Mouse (Mus musculus): Measurements from ENCODE around the gene Emc1.

Gene Emc1

DNA sequence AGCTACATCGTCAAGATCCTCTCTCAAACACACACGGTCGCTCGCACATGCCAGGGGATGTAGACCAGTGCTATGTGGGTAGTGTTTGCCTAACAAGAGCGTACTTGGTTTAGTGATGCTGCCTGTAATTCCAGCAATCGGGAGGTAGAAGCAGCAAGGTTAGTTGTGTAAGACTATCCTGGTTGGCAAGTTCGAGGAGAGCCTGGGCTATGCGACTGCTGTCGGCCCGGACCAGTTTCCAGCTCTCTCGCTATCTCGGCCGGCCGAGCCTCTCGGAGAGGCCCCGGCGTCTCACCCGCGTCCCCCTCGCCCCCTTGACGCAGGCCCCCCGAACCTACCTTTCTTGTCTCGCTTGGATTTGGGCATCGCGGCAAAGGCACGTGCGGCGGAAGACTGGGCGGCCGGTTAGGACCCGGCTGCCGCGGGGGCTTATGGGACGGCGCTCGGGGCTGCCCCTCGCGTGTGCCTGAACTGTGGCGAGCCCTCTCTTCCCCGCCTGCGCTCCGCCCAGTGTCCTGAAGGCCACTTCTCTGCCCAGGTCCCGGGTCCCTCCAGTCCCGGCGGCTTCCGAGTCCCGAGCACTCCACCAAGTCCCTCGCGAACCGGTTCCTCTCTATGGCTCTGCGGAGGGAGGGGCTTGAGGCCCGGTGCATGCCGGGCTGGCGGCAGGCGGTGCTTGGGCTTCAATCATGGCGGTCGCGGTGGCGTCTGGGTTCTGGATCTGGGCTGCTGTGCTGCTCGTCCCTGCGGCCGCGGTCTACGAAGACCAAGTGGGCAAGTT lies at the start of gene Emc1, which contains the start of the genes Mrto4 and Ubr4:
TSS of gene Emc1 (plus strand) at position 657 of the 781 bp plus-strand sequence.
TSS of gene Mrto4 (minus strand) at position 646 of the 781 bp plus-strand sequence.
TSS of gene Ubr4 (plus strand) at position 679 of the 781 bp plus-strand sequence.
- DNase-seq (ENCODE audit: low read depth), result peak; percentile 91

DNA sequence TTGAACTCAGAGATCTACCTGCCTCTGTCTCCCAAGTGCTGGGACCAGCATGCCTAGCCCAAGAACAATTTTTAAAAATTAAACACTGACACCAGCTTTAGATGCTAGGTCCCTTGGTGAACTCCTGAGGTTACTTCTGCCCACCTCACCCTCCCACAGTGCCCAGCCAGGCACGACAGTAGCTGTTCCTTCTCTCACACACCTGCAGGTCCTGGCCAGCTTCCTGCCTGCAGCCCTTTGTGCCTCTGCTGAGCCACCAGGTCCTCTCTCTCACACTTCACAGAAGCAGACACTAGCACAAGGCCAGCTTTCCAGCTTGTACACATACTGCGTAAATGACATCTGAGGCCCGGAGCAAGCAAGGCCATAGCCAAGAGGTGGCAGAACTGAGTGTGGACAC lies 46.9 kb upstream of the Emc1 start:
- DNase-seq (ENCODE audit: low read depth), result no peak

DNA sequence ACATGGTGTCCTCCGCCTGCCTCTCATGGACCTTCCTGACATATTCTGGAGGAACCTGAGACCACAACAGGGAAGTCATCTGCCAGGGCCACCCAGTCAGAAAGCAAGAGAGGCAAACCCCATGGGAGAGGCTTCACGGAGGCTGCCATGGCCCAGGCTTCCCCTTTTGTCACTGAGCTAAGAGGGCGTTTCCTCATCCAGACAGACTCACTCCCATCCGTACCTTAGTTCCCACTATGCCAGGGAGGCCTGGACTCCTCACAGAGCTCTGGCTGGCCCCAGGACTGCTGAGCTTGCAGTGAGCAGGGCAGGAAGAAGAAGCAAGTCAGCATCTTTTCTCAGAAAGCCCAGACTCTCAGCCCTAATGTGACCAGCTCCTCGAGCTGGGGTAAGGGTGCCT lies 44.5 kb upstream of the Emc1 start:
- DNase-seq (ENCODE audit: low read depth), result no peak

DNA sequence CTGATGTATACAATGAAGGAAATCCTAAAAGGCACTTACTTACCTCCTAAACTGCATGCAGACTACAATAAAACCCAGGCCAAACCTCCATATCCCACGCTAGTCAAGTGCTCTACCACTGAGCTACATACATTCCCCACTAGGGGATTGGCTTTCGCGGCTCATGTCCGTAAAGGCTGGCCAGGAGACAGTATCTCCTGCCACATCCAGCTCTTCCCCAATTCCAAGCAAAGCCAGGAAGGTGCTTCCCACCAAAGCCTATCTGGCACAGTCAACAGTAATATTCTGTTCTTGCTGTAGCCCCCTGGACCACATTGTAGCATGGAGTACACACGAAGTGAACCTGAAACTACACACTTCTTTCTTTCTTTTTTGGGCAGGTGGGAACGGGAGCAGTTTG lies 42.7 kb upstream of the Emc1 start:
- peak; percentile 44 for DNase-seq (ENCODE audit: low read depth)

DNA sequence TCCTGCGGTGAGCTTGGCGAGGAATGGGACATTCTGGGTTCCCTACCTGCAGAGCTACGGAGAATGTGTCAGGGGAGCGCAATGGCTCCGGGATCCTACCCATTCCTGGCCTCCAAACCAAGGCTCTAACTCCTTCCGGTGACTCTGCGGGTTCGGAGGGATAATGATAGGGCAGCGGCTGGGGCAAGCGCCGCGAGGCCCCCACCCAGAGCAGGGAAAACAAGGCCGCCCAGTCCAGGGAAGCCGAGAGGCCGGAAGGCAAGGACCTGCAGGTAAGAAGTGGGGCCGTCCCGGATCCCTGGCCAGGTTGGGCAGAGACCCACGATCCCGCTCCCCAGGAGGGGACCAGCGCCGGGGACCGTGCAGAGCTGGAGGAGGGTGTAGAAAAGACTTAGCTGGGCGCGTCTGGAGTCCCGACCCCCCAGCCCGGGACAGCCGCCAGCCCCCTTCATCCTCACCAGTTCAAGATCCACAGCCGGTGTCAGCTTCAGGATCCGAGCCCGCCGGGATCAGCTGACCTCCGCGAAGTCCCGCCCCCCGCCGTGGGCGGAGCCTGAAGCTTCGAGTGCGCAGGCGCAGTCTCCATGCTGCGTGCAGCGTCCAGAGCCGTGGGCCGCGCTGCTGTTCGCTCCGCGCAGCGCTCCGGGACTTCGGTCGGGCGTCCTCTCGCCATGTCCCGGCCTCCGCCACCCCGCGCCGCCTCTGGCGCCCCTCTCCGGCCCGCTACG lies 42.1 kb upstream of the Emc1 start, which contains the start of the genes Pqlc2 and Akr7a5:
TSS of gene Pqlc2 (minus strand) at position 538 of the 728 bp plus-strand sequence.
TSS of gene Akr7a5 (plus strand) at position 574 of the 728 bp plus-strand sequence.
- DNase-seq (ENCODE audit: low read depth), result peak; percentile 96

DNA sequence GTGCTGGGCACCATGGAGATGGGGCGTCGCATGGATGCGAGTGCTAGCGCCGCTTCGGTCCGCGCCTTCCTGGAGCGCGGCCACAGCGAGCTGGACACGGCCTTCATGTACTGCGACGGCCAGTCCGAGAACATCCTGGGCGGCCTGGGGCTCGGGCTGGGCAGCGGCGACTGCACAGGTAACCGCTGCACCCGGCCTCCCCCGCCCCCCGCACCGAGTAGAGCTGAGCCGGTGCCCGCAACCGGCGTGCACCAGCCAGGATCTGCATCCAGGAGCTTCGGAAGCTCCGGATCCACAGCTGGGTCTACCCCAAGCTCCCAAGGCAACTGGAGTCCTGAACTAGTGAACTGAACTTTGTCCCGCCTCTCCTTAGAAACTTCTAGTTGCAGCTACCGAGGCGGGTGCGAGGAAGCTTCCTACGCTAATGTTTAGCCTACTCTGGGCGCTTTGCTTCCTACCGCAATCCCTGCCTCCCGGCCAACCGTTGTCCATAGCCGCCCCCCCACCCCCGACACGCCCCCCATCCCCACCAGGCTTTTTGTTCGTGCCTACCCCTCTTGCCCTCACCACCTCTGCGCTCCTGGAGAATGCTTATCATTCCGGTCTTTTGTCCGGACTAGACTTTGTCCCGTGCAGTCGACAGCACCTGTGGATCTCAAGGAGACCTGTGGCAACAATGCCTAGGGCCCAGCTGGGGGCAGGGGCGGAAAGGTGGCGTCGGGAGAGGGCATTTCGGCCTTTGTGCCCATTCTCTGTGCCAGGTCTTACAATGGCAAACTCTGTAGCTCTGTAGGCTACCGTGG lies 41.3 kb upstream of the Emc1 start:
- DNase-seq (ENCODE audit: low read depth), result peak; percentile 33

DNA sequence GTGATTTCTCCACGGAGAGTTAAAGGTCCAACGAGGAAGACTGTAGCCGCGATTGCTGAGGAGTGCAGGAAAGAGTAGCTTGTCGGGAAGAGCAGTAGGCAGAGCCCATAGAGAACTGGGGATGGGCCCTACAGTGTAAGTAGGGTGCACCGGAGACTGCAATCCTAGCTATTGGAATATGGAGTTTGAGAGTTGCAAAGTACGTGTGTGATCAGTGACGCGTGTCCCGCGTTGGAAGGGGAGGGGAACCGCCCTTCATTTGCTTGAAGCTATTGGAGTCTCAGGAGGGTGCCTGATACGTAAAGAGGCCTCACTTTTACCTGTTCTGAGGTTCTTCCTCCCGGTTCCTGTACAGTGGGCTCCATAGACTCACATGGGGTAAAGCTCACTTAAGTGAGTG lies 40.7 kb upstream of the Emc1 start:
- no peak for DNase-seq (ENCODE audit: low read depth)

DNA sequence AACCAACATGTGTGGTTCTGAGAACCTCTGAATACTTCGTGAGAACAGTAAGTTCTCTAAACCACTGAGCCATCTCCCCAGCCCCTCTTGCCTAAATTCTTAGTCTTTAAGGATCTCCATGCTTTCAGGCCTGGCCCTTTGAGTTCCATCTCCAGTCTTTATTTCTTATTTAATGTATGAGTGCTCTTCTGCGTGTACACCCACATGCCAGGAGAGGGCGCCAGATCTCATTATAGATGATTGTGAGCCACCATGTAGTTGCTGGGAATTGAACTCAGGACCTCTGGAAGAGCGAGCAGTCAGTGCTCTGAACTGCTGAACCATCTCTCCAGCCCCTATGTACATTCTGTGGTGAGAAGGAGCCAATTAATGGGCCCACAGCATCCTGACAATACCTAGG lies 39.8 kb upstream of the Emc1 start:
- peak; percentile 84 for DNase-seq (ENCODE audit: low read depth)

DNA sequence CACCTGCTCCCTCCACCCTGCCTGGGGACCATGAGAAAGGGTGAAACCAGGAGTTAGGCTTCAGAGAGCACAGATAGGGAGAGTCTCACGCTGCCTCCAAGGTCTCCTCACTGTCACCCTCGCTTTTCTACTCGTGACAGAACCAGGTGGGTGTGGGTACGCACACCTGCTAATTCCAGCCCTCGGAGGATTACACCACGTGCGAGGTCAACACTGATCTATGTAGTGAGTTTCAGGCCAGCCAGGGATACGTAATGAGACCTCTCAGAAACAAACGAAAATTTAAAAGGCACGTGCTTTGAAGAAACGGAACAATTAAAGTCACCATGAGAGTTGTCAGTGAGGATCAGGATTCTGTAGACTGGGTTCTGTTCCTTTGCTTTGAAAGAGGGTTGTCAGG lies 33.9 kb upstream of the Emc1 start:
- DNase-seq (ENCODE audit: low read depth), result no peak

DNA sequence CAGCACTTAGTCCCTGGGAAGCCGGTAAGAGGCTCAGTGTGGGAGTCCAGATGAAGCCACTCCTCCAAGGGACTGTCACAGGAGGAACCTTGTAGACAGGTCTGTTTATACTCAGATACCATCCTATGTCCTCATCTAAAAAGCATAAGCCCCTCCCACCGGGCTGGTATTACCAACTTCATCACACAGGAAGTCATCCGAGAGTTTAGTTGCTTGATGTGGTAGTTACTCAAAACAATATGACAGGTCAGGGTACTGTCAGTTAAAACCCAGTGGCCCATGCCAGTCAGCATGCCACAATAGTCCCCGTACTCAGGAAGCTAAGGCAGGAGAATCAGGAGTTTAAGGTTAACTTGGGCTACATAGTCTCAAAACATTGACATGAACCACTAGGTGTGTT lies 32.6 kb upstream of the Emc1 start:
- peak; percentile 69 for DNase-seq (ENCODE audit: low read depth)

DNA sequence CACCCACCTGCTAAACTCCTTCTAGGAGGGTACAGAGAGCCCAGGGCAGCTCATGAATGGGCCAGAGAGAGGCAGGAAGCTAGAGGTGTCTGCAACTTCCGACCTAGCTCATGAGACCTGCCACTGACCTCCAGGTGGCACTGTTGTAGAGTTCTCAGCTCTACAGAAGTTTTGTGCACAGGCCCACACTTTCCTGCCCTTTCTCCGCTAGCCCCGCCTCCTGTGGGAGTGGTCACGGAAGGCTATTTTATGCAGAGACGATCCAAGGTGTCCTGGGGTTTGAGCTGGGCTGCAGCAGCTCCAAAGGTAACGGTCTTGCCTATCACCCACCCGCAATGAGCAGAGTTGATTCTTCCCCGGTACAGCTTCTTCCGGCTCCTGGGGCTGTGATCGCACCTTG lies 21.8 kb upstream of the Emc1 start:
- DNase-seq (ENCODE audit: low read depth), result peak; percentile 99

DNA sequence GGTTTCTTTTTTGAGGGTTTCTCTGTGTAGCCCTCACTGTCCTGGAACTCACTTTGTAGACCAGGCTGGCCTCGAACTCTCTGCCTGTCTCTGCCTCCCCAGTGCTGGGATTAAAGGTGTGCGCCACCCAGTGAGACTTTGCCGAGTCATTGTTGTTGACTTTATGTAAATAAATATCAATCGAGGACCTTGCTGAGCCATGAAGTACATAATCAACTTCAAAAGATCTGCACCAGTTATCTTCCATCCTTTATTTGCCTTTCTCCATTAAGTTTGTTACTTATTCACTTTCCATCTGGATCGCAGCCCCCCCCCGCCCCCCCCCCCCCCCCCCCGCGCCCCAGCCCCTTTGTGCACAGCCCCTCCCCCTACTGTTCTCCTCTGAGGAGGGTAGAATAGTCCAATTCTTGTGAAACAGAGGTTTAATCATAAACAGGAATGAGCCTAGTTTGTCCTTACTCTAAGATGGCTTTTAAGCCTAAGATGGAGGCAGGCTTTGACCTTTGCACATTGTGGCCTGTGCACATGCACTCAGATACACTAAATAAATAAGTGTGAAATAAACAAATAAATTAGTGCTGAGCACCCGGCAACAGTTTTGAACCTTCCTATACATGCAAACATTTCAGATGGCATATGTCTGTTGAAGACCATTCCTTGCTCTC lies 17.6 kb upstream of the Emc1 start:
- no peak for DNase-seq (ENCODE audit: low read depth)

DNA sequence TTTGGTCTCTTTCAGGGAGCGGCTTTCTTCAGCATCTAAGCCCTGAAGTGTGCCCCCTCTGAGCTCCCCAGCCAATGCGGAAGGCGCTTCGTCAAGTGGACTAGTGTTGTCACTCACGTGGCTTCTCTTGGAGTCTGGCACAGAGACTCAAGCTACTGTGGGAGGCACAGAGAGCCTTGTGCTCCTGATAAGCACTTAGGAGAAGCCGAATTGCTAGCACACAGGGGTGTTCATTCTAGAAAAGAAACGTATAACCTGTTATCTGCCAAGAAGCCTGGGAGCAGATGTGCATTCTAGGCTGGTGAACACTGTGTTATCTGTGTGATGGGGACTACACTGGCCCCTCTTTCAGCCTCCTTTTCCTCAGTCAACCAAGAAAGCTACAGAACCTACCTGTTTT lies 16.9 kb upstream of the Emc1 start:
- no peak for DNase-seq (ENCODE audit: low read depth)

DNA sequence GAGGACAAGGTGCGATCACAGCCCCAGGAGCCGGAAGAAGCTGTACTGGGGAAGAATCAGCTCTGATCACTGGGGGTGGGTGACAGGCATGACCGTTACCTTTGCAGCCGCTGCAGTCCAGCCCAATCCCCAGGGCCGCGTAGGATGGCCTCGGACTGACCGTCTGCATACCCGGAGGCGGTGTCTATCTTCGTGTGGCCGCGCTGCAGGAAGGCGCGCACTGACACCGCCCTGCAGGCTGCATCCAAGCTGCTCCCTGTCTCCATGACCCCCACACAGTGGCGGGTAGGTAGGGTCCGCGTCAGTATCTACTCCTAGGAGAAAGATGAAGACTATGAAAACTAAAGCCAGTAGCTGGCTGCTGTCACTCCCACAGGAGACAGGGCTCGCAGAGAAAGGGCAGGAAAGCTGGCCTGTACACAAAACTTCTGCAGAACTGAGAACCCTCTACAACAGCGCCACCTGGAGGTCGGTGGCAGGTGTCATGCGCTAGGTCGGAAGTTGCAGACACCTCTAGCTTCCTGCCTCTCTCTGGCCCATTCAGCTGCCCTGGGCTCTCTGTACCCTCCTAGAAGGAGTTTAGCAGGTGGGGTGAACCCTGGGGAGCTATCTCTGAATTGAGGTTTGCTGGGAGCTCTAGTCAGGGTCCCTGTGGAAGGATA lies 15.4 kb upstream of the Emc1 start:
- DNase-seq (ENCODE audit: low read depth), result peak; percentile 95

DNA sequence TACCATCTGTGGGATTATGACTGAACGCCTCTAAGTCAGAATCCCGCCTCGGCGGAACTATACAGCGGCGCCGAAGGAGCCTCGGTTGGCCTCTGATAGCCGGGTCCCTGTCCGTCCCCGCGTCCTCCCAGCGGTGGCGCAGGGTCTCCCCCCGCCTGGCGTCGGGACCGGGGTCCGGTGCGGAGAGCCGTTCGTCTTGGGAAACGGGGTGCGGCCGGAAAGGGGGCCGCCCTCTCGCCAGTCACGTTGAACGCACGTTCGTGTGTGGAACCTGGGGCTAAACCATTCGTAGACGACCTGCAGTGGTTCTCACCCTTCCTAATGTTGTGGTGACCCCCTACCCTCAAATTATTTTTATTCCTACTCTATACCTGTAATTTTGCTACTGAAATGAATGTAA lies 14.2 kb upstream of the Emc1 start:
- no peak for DNase-seq (ENCODE audit: low read depth)

DNA sequence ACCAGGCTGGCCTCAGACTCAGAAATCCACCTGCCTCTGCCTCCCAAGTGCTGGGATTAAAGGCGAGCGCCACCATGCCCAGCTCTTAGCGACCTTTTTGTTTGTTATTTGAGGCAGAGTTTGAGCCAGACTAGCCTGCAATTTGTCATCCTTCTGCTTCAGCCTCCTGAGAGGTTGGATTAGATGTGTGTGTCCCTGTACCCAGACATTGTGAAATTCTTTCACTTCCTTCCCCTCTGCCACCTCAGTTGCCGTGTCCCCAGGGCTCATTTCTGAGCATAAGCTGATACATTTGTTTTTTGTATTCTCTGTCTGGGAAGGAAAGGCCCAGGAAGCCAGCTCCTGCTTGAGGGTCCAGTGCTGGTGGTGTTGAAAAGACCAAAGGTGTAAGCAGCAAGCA lies 11.6 kb upstream of the Emc1 start:
- no peak for DNase-seq (ENCODE audit: low read depth)

DNA sequence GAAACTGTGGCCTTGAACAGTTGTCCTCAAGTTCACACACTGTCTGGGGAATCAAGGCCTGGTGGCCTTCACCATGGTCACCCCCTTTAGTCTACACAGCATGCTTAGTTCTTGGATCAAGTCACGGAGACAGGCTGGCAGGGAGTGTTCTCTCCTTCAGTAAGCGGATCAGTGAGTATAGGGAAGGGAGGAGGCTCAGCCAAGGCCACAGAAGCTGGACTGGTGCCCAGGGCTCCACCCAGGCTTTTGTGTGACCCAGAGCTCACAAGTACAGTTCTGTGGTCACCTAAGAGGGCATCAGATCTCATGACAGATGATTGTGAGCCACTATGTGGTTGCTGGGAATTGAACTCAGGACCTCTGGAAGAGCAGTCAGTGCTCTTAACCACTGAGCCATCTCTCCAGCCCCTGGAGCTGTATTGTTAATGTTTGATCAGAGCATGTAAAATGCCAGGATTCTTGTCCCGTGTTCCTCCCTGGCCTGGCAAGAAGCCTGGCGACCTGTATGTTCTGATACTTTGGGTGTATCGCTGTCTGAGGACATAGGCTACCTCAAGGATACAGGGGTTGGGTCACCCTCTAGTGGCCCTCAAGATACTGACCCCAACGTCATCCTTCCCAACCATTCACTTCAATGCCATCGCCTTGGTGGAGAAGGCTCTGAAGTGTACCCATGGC lies 10.7 kb upstream of the Emc1 start:
- no peak for DNase-seq (ENCODE audit: low read depth)

DNA sequence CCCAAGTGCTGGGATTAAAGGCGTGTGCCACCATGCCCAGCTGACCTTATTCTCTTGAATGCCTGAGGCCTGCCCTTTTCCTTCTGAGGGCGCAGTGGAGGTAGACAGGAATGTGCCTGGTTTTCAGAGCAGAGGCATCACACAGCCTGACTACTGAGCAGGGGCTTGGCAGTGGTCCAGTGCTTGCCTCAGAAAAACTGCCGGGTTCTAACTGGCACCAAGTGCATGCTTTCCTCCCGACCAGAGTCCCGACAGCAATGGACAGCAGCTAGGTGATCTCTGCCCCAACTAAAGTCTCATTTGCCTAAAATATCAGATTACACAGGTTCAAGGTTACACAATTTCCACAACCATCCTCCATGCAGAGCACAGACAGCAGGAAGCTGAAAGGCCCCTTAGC lies 8.7 kb upstream of the Emc1 start:
- no peak for DNase-seq (ENCODE audit: low read depth)

DNA sequence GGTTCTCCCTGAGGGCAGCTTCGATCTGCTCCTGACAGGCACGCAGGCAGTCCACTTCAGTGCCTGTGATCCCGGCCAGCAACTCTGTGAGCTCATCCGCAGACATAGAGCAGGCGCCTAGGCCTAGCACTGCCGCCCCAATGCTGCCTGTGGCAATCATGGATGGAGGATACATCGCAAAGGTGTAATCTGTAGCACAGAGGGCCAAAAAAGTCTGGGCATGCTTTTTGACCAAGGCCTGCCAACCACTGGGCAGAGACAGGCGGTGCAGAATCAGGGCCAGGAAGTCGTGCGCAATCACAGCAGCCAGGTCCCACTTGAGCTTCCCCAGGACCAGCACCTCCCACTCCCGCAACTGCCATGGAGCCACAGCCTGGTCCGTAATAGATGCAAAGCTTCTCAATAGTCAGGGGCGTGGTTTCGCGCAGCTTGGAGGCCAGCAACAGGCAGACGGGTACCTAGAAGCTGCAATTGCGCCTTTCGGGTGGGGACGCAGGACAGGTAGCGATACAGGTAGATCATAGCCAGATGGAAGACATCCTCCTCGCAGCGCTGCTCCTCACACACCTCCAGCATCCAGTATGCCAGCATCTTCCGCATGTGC lies 6.9 kb upstream of the Emc1 start:
- no peak for DNase-seq (ENCODE audit: low read depth)

DNA sequence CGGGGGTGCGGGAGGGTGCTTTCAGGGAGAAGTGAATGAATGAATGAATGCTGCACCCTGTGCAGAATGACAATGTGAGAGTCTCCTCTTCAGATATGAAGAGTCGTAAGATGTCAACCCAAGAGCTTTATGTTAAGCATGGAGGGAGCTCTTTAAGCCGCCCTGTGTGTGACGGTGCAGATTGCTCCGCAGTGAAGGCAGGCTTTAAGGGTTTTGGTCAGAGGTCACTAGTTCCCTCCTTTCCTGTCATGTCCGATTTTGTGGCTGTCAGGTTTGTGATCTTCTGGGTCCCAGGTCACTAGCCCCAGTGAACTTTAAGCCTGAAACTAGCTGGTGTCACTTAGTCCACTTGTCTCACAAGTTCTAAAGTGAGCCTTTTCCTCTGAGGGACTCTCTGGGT lies 445 bp downstream of the Emc1 start:
- DNase-seq (ENCODE audit: low read depth), result no peak
